In the genomic region with DNA sequence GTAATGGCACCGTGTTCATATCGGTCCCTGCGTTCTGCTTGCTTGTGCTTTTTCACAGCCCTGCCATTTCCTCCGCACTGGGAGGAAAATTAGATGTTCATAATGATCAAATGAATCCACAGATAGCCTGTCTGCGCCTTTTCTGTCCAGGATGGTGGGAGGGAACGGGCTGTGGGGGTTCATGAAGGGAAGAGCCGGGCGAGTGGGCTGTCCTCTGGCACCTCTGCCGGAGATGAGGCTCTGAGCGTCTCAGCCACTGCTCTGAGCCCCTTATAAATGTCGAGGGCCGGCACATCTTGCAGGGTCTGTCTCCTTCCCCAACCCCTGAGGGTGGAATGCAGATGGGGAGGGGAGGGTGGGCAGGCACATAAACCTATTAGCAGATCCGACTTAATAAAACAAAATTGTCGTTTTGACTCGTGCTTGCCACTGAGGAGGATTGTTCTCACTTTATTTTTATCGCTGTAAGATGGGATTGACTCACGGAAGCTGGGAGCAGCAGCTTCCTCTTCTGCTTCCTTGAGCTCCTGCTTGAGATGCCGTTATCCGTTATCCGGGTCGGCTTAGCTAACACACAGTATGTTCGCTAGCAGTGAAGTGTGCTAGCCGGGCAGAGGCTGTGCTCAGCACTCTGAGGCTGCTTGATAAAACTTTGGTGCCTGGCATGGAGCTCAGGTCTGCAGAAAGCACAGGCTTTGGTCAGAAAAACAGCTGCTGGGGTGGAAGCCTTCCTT, we compare ENCODE assay signal across 12 mouse cellular contexts.
DNase-seq lines count a peak whose midpoint lies in the region; ATAC-seq lines count a peak whose summit lies in the region.
"Had no signal": no experiment of that assay in that cellular context is flagged by ENCODE, and none has a peak within 500 bp of the region (broad histone marks: within the 10 kb centered on the region; RNA-seq: fewer than 3 reads in every experiment).

No protein-coding gene starts in this region.

- H3K4me2 ChIP-seq in hindbrain, embryonic 11.5 days (replicated peaks; ENCODE audit: low read depth, low read length), result no peak overlapping the region
- 0 out of 2 replicates have a peak overlapping the region, but pooled peaks have one; percentile 2 for H3K4me2 ChIP-seq in neural tube, embryonic 12.5 days (replicated peaks)
- peak overlapping the region; percentile 19; the same call in 1 of the 2 replicates for H3K4me2 ChIP-seq in hindbrain, embryonic 16.5 days (ENCODE audit: low read length)
- peak overlapping the region; percentile 29 for H3K4me2 ChIP-seq in neural tube, embryonic 15.5 days
- no peak overlapping the region for H3K4me2 ChIP-seq in liver, embryonic 12.5 days
- H3K4me2 ChIP-seq: heart, embryonic 15.5 days; liver, embryonic 13.5 days had no signal

- WGBS in hindbrain, embryonic 10.5 days, result 68% methylated on average over 23 of the region's 23 CpGs
- WGBS in hindbrain, embryonic 11.5 days, result 64% methylated on average over 23 of the region's 23 CpGs
- WGBS in neural tube, embryonic 12.5 days, result 46% methylated on average over 23 of the region's 23 CpGs
- 39% methylated on average over 23 of the region's 23 CpGs for WGBS in hindbrain, embryonic 16.5 days
- WGBS in neural tube, embryonic 15.5 days, result 26% methylated on average over 23 of the region's 23 CpGs
- 41% methylated on average over 23 of the region's 23 CpGs for WGBS in liver, embryonic 12.5 days (ENCODE audit: insufficient replicate concordance)

- H3K27ac ChIP-seq in hindbrain, embryonic 10.5 days, result peak overlapping the region; percentile 35; the same call in 1 of the 2 replicates
- H3K27ac ChIP-seq in hindbrain, embryonic 11.5 days (ENCODE audit: low read depth, low read length), result no peak overlapping the region
- H3K27ac ChIP-seq in neural tube, embryonic 12.5 days, result no peak overlapping the region
- peak overlapping the region; percentile 68 for H3K27ac ChIP-seq in hindbrain, embryonic 16.5 days (ENCODE audit: low read depth, low read length)
- H3K27ac ChIP-seq in neural tube, embryonic 15.5 days (replicated peaks), result peak overlapping the region; percentile 73
- no peak overlapping the region for H3K27ac ChIP-seq in liver, embryonic 12.5 days
- H3K27ac ChIP-seq: heart, embryonic 15.5 days; liver, embryonic 13.5 days had no signal

- no peak for ATAC-seq in hindbrain, embryonic 11.5 days (ENCODE audit: low FRiP score)
- ATAC-seq in neural tube, embryonic 12.5 days (ENCODE audit: low FRiP score, low read depth), result no peak
- ATAC-seq in hindbrain, embryonic 16.5 days, result peak; percentile 66
- peak; percentile 72 for ATAC-seq in neural tube, embryonic 15.5 days (ENCODE audit: low FRiP score)
- no peak for ATAC-seq in liver, embryonic 12.5 days

- no peaks in the 10 kb centered on the region for H3K9me3 ChIP-seq in hindbrain, embryonic 10.5 days
- H3K9me3 ChIP-seq in hindbrain, embryonic 11.5 days (ENCODE audit: control insufficient read depth, low read length), result no peaks in the 10 kb centered on the region
- no peaks in the 10 kb centered on the region for H3K9me3 ChIP-seq in neural tube, embryonic 12.5 days
- no peaks in the 10 kb centered on the region for H3K9me3 ChIP-seq in hindbrain, embryonic 16.5 days (ENCODE audit: control insufficient read depth, low read length)
- H3K9me3 ChIP-seq in neural tube, embryonic 15.5 days (replicated peaks), result no peaks in the 10 kb centered on the region
- no peaks in the 10 kb centered on the region for H3K9me3 ChIP-seq in liver, embryonic 12.5 days (replicated peaks)
- H3K9me3 ChIP-seq: heart, embryonic 15.5 days; liver, embryonic 13.5 days had no signal

- H3K36me3 ChIP-seq in hindbrain, embryonic 10.5 days, result peaks cover 7% of the 10 kb centered on the region
- H3K36me3 ChIP-seq in hindbrain, embryonic 11.5 days (ENCODE audit: control insufficient read depth, insufficient read depth, low read length), result no peaks in the 10 kb centered on the region
- no peaks in the 10 kb centered on the region for H3K36me3 ChIP-seq in neural tube, embryonic 12.5 days
- no peaks in the 10 kb centered on the region for H3K36me3 ChIP-seq in hindbrain, embryonic 16.5 days (ENCODE audit: control insufficient read depth, insufficient read depth, low read length)
- no peaks in the 10 kb centered on the region for H3K36me3 ChIP-seq in neural tube, embryonic 15.5 days
- no peaks in the 10 kb centered on the region for H3K36me3 ChIP-seq in liver, embryonic 12.5 days
- H3K36me3 ChIP-seq: heart, embryonic 15.5 days; liver, embryonic 13.5 days had no signal

- no peaks in the 10 kb centered on the region for H3K27me3 ChIP-seq in hindbrain, embryonic 10.5 days (ENCODE audit: insufficient read depth, poor library complexity, severe bottlenecking)
- no peaks in the 10 kb centered on the region for H3K27me3 ChIP-seq in hindbrain, embryonic 11.5 days (ENCODE audit: control insufficient read depth, insufficient read depth, low read length)
- no peaks in the 10 kb centered on the region for H3K27me3 ChIP-seq in neural tube, embryonic 12.5 days (replicated peaks)
- H3K27me3 ChIP-seq in hindbrain, embryonic 16.5 days (replicated peaks; ENCODE audit: control insufficient read depth, insufficient read depth, low read length), result no peaks in the 10 kb centered on the region
- H3K27me3 ChIP-seq in neural tube, embryonic 15.5 days (replicated peaks), result no peaks in the 10 kb centered on the region
- H3K27me3 ChIP-seq in liver, embryonic 12.5 days (replicated peaks), result peaks cover 6% of the 10 kb centered on the region; the same call in 1 of the 2 replicates
- H3K27me3 ChIP-seq: liver, embryonic 13.5 days had no signal

- H3K9ac ChIP-seq in hindbrain, embryonic 11.5 days (ENCODE audit: low read depth, low read length), result no peak overlapping the region
- H3K9ac ChIP-seq in neural tube, embryonic 12.5 days, result 0 out of 2 replicates have a peak overlapping the region, but pooled peaks have one; percentile 9
- H3K9ac ChIP-seq in hindbrain, embryonic 16.5 days (ENCODE audit: low read depth, low read length), result peak overlapping the region; percentile 50; the same call in 1 of the 2 replicates
- 0 out of 2 replicates have a peak overlapping the region, but pooled peaks have one; percentile 4 for H3K9ac ChIP-seq in neural tube, embryonic 15.5 days (replicated peaks)
- H3K9ac ChIP-seq in liver, embryonic 12.5 days, result no peak overlapping the region
- H3K9ac ChIP-seq: heart, embryonic 15.5 days; liver, embryonic 13.5 days had no signal

- no peak for DNase-seq in hindbrain, embryonic 10.5 days (ENCODE audit: low spot score)
- DNase-seq in hindbrain, embryonic 11.5 days (ENCODE audit: low spot score), result no peak
- no peak for DNase-seq in neural tube, embryonic 10.5 days (ENCODE audit: extremely low spot score, low spot score)
- DNase-seq: B cell, adult 2 months; cerebellum, adult 9-10 months; liver, embryonic 13.5 days; lung, postnatal 10 days had no signal

- H3K4me1 ChIP-seq in hindbrain, embryonic 10.5 days (replicated peaks), result peaks cover 42% of the 10 kb centered on the region
- H3K4me1 ChIP-seq in hindbrain, embryonic 11.5 days (replicated peaks; ENCODE audit: control insufficient read depth, insufficient read depth, low read length), result peaks cover 4% of the 10 kb centered on the region; the same call in 1 of the 2 replicates
- H3K4me1 ChIP-seq in neural tube, embryonic 12.5 days, result peaks cover 9% of the 10 kb centered on the region; the same call in 1 of the 2 replicates
- H3K4me1 ChIP-seq in hindbrain, embryonic 16.5 days (ENCODE audit: control insufficient read depth, insufficient read depth, low read depth, low read length), result peaks cover 15% of the 10 kb centered on the region
- H3K4me1 ChIP-seq in neural tube, embryonic 15.5 days, result peaks cover 23% of the 10 kb centered on the region
- H3K4me1 ChIP-seq in liver, embryonic 12.5 days, result no peaks in the 10 kb centered on the region
- H3K4me1 ChIP-seq: heart, embryonic 15.5 days; liver, embryonic 13.5 days had no signal

- no peak overlapping the region for H3K4me3 ChIP-seq in hindbrain, embryonic 10.5 days
- no peak overlapping the region for H3K4me3 ChIP-seq in hindbrain, embryonic 11.5 days (ENCODE audit: low read depth, low read length)
- no peak overlapping the region for H3K4me3 ChIP-seq in neural tube, embryonic 12.5 days
- H3K4me3 ChIP-seq in hindbrain, embryonic 16.5 days (ENCODE audit: low read length), result no peak overlapping the region
- no peak overlapping the region for H3K4me3 ChIP-seq in neural tube, embryonic 15.5 days (replicated peaks)
- no peak overlapping the region for H3K4me3 ChIP-seq in liver, embryonic 12.5 days
- H3K4me3 ChIP-seq: heart, embryonic 15.5 days; liver, embryonic 13.5 days had no signal

Comparison
In these comparisons a context has a peak if more than half of its experiments do, and no peak if none do; other contexts are left out.
1. H3K27ac ChIP-seq: peak in hindbrain, embryonic 10.5 days (single experiment), hindbrain, embryonic 16.5 days (single experiment) and neural tube, embryonic 15.5 days (single experiment); none in hindbrain, embryonic 11.5 days (single experiment), neural tube, embryonic 12.5 days (single experiment) and liver, embryonic 12.5 days (single experiment).
2. ATAC-seq: peak in hindbrain, embryonic 16.5 days (single experiment) and neural tube, embryonic 15.5 days (single experiment); none in hindbrain, embryonic 11.5 days (single experiment), neural tube, embryonic 12.5 days (single experiment) and liver, embryonic 12.5 days (single experiment).
3. H3K4me2 ChIP-seq: peak in neural tube, embryonic 12.5 days (single experiment), hindbrain, embryonic 16.5 days (single experiment) and neural tube, embryonic 15.5 days (single experiment); none in hindbrain, embryonic 11.5 days (single experiment) and liver, embryonic 12.5 days (single experiment).
4. H3K9ac ChIP-seq: peak in neural tube, embryonic 12.5 days (single experiment), hindbrain, embryonic 16.5 days (single experiment) and neural tube, embryonic 15.5 days (single experiment); none in hindbrain, embryonic 11.5 days (single experiment) and liver, embryonic 12.5 days (single experiment).